Mouse (Mus musculus): ENCODE data around the gene Hadh. TPM values are rescaled to one million over a fixed set of nuclear protein-coding genes. Genes with fewer than 3 reads are reported as not detected.

Gene Hadh
- polyA plus RNA-seq, 1 experiment from 2014 or later: 113 TPM

DNA sequence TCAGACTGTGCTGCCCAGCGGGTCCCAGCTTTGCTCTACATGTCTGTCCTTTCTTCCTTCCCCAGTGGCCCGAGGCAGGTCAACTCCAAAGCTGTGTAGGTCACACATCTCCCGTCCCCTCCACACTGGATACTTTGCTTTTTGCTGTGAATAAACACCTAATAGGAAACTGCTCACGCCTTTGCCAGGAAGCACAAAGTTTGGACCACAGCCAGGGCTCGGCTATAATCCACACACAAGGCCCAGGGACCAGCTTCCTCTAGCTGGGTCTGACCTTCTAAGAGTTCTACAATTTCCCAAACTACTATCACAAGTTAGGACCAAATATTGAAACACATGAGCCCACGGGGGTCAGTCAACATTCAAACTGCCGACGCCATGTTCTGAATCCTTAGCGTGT, 27.2 kb upstream of the Hadh start:
- peaks cover 31% of the 10 kb centered on the region for H3K4me1 ChIP-seq
- H3K9me3 ChIP-seq: no peaks in the 10 kb centered on the region
- H3K4me3 ChIP-seq: no peak overlapping the region
- no peak overlapping the region for H3K27ac ChIP-seq
- no peak for DNase-seq (ENCODE audit: low spot score)
- peaks cover 6% of the 10 kb centered on the region; the same call in 1 of the 2 replicates for H3K36me3 ChIP-seq
- peaks cover 12% of the 10 kb centered on the region for H3K27me3 ChIP-seq (ENCODE audit: insufficient read depth, poor library complexity, severe bottlenecking)
- 77% methylated on average over 9 of the region's 9 CpGs for WGBS

DNA sequence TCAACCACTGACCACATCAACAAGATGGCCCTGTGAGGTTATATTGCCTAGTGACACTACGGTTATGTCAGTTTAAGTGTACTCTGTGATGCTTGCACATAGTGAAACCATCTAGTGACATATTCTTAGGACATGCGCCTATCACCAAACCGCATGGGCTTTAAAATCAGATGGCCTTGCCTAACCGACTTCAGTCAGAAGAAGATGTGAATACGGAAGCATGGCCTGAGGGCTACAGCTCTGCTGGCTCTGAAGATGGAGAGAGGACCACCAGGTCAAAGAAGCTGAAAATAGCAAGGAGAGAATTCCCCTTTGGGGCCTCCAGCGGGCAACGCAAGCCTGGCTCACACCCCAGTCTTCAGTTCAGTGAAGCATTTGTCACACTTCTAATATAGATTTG, 25.0 kb upstream of the Hadh start:
- Histone ChIP-seq H3K36me3 (peaks cover 6% of the 10 kb centered on the region; the same call in 1 of the 2 replicates), H3K4me3 (no peak overlapping the region), H3K9me3 (no peaks in the 10 kb centered on the region), H3K27ac (no peak overlapping the region), H3K27me3 (ENCODE audit: insufficient read depth, poor library complexity, severe bottlenecking) (peaks cover 7% of the 10 kb centered on the region), H3K4me1 (peaks cover 26% of the 10 kb centered on the region)
- WGBS: 87% methylated on average over 7 of the region's 7 CpGs
- DNase-seq (ENCODE audit: low spot score): no peak

DNA sequence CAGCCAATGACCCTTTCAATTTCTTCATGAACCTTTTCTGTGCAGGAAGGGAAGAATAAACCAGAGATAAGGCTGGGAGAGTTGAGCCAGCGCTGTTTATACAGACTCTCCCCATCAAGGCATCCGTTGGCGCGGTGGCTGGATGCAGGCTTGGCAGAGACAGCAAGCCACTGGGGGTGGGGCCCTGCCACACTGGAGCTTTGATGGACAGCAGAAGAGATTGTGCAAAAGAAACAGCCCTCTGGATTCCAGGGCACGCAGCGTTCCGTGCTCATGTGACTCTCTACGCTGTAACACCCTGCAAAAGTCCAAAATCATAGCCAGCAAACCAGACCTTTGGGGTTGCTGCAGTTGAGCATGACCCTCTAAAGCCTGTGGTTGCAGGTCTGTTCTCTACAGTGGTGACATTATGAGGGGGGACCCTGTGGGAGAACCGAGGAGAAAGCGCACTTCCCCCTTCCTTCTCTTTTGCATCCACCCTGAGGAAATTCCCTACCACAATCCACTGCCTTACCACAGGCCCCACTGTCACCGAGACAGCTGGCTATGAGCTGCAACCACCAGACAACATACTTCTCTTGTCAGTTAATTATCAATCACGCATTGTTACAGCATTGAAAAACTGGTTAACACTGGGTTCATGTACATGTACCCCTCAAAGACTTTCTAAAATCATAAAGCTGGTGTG, 23.8 kb upstream of the Hadh start:
- H3K36me3 ChIP-seq: peaks cover 8% of the 10 kb centered on the region; the same call in 1 of the 2 replicates
- H3K9me3 ChIP-seq: no peaks in the 10 kb centered on the region
- no peak overlapping the region for H3K4me3 ChIP-seq
- WGBS: 65% methylated on average over 12 of the region's 12 CpGs
- H3K27ac ChIP-seq: 0 out of 2 replicates have a peak overlapping the region, but pooled peaks have one; percentile 3
- no peak for DNase-seq (ENCODE audit: low spot score)
- no peaks in the 10 kb centered on the region; the same call in 1 of the 2 replicates for H3K27me3 ChIP-seq (ENCODE audit: insufficient read depth, poor library complexity, severe bottlenecking)
- H3K4me1 ChIP-seq: peaks cover 26% of the 10 kb centered on the region

DNA sequence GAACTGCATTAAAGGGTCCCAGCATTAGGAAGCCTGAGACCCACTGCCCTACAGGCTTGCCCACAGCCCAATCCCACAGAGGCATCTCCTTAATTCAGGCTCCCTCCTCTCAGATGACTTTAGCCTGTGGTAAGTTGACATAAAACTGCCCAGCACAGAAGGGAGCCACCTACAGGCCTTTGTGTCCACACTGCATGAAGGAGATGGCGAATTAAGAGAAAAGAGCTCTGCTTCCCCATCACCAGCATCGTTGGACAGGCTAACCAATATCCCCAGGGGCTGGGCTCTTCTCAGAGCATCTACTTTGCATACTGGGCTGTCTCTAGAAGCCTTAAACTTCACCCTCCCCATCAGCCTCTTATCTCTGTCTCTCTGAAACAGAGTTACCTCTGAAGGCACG, 22.6 kb upstream of the Hadh start:
- Histone ChIP-seq H3K27me3 (ENCODE audit: insufficient read depth, poor library complexity, severe bottlenecking) (no peaks in the 10 kb centered on the region; the same call in 1 of the 2 replicates), H3K4me3 (no peak overlapping the region), H3K27ac (no peak overlapping the region), H3K36me3 (peaks cover 10% of the 10 kb centered on the region; the same call in 1 of the 2 replicates), H3K9me3 (no peaks in the 10 kb centered on the region), H3K4me1 (peaks cover 26% of the 10 kb centered on the region)
- DNase-seq (ENCODE audit: low spot score): no peak
- WGBS: 39% methylated on average over 3 of the region's 3 CpGs

DNA sequence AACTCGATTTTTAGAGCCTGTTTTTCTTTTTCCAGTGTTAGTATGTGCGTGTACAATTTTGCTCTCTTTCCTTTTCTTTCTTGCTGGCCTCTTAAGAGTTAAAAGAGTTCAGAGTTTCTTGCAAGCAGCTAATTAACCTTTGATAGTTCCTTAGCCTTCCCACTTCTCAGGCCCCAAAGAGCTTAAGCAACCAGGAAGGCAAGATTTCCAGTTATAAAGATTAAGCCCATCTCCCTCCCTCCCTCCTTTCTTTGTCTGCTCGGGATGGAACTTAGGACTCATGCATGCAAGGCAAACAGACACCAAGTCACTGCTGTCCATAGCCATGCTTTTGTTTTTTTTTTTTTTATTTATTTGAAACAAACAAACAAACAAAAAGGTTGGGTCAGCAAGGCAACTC, 21.1 kb upstream of the Hadh start:
- peaks cover 26% of the 10 kb centered on the region for H3K4me1 ChIP-seq
- H3K36me3 ChIP-seq: peaks cover 7% of the 10 kb centered on the region; the same call in 1 of the 2 replicates
- H3K9me3 ChIP-seq: no peaks in the 10 kb centered on the region
- H3K4me3 ChIP-seq: no peak overlapping the region
- no peak overlapping the region for H3K27ac ChIP-seq
- no peaks in the 10 kb centered on the region for H3K27me3 ChIP-seq (ENCODE audit: insufficient read depth, poor library complexity, severe bottlenecking)
- no peak for DNase-seq (ENCODE audit: low spot score)
- WGBS: 73% methylated on average over 3 of the region's 3 CpGs

DNA sequence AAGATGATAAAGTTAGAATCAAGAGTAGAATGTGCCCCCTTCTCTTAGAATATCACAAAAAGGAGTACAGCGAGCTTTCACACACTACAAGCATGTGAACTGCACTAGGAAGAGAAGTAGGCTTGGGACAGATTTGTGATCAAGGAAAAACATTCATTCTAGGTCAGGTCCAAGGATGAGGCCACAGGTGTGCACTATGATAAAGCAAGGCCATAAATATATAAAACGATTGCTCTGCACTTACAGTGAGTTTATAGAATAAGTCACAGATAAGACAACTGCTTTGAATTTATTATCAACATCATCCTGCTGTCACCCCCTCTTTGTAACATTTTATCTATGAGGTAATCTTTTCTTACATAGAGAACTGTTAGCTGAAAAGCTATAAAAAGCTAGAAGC, 20.4 kb upstream of the Hadh start:
- H3K4me1 ChIP-seq: peaks cover 26% of the 10 kb centered on the region
- no peaks in the 10 kb centered on the region for H3K9me3 ChIP-seq
- H3K36me3 ChIP-seq: peaks cover 3% of the 10 kb centered on the region; the same call in 1 of the 2 replicates
- H3K27me3 ChIP-seq (ENCODE audit: insufficient read depth, poor library complexity, severe bottlenecking): no peaks in the 10 kb centered on the region
- DNase-seq (ENCODE audit: low spot score): no peak
- no peak overlapping the region for H3K27ac ChIP-seq
- no peak overlapping the region for H3K4me3 ChIP-seq
- 83% methylated on average over 2 of the region's 2 CpGs for WGBS

DNA sequence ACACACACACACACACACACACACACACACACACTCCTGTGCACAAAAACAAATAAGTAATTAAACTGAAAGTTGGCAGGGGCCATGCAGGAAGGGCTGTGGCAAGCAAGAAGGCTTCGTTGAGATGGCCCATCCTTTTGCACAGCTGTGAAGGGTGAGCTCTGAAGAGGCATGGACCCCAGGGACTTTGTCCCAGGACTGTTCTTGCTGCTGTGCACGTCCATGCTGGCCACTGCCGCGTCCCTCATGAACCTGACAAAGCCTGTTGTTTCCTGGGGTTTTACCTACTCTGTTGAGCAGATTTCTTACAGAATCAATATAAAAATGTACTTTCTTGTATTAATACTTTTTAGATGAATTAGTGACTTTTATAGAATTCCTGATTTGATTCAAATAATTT, 20.0 kb upstream of the Hadh start:
- H3K27ac ChIP-seq: no peak overlapping the region

DNA sequence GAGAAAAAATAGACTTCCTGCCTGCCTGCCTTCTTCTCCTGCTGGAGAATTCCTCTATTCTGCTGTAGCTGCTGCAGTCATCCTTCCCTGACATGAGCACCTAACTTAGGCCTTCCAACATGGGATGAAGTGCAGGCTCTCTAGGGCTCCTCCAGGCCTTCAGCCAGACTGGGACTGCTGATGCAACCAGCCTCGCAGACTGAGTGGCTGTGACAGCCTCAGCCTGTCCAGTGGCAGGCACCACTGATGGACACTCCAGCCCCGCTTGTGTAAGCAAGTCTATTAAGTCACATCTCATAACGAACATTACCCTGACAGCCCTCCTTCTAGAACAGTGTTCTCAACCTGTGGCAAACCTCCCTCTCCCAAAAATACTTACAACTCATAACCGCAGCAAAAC, 2.2 kb upstream of the Hadh start:
- H3K9me3 ChIP-seq: no peaks in the 10 kb centered on the region
- no peak overlapping the region for H3K27ac ChIP-seq
- no peak overlapping the region for H3K4me3 ChIP-seq
- 76% methylated on average over 4 of the region's 4 CpGs for WGBS
- H3K36me3 ChIP-seq: no peaks in the 10 kb centered on the region
- H3K27me3 ChIP-seq (ENCODE audit: insufficient read depth, poor library complexity, severe bottlenecking): no peaks in the 10 kb centered on the region
- DNase-seq (ENCODE audit: low spot score): no peak
- peaks cover 27% of the 10 kb centered on the region for H3K4me1 ChIP-seq

More for the DNA sequence above, 20.0 kb upstream of the Hadh start:
- Histone ChIP-seq H3K27me3 (ENCODE audit: insufficient read depth, poor library complexity, severe bottlenecking) (no peaks in the 10 kb centered on the region), H3K9me3 (no peaks in the 10 kb centered on the region), H3K36me3 (peaks cover 3% of the 10 kb centered on the region; the same call in 1 of the 2 replicates), H3K4me1 (peaks cover 22% of the 10 kb centered on the region), H3K4me3 (no peak overlapping the region)
- WGBS: 85% methylated on average over 4 of the region's 4 CpGs
- no peak for DNase-seq (ENCODE audit: low spot score)

DNA sequence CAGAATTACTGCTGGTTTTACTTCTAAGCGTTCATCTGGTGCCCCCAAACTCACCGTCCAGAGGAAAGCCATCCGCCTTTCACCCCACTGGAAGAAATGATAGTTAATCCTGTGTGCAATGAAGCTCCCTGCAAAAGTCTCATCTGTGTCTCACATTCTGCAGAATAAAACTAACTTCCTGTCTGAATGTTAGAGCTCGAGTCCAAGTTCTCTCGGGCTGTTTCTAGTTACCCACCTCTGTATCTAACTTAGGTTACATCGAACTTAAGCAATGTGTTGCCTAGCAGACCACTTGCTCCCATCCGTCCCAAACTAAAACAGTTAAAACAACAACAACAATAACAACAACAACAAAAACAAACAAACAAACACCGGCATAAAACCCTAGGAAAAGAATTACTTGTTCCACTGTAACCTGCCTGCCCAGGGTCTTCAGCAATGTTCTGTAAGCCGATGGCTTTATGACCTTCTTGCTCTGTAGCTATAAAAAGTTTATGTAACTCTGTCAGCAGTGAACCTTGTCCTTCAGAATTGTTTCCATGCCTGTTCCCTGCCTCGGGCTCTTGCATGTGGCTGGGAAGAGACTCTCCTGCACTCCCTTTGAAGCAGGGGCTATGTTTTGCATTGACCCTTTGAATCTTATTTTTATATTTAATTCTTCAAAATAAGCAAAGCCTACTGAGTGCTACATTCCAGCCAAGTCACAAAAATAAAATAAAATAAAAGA, 636 bp upstream of the Hadh start:
- peaks cover 34% of the 10 kb centered on the region for H3K4me1 ChIP-seq
- DNase-seq (ENCODE audit: low spot score): no peak
- peak overlapping the region; percentile 95 for H3K27ac ChIP-seq
- H3K4me3 ChIP-seq: peak overlapping the region; percentile 90
- 52% methylated on average over 10 of the region's 10 CpGs for WGBS
- peaks cover 5% of the 10 kb centered on the region for H3K36me3 ChIP-seq
- H3K27me3 ChIP-seq (ENCODE audit: insufficient read depth, poor library complexity, severe bottlenecking): no peaks in the 10 kb centered on the region
- no peaks in the 10 kb centered on the region for H3K9me3 ChIP-seq

DNA sequence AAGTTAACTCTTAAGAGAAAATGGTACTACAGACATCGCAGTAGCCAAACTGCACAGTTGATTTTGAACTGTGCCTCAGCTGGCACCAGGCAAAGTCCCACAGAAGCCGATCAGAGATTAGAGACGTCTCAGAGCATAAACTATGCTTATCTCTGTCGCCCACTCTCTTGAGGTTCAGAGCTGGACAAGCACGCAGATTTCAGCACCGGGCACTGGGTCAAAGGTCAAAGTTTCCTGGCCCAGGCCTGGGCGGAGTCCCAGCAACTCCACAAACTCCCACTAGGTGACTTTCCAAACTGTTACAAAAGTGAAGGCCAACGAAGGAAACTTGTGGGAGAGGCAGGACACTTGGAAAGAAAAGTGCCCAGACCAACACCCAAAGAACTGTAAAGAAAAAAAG, 744 bp downstream of the Hadh start:
- peak; percentile 89 for DNase-seq (ENCODE audit: low spot score)
- peaks cover 15% of the 10 kb centered on the region for H3K36me3 ChIP-seq
- 4% methylated on average over 8 of the region's 8 CpGs for WGBS
- H3K9me3 ChIP-seq: no peaks in the 10 kb centered on the region
- peak overlapping the region; percentile 90 for H3K4me3 ChIP-seq
- H3K4me1 ChIP-seq: peaks cover 48% of the 10 kb centered on the region
- peak overlapping the region; percentile 95 for H3K27ac ChIP-seq
- no peaks in the 10 kb centered on the region for H3K27me3 ChIP-seq (ENCODE audit: insufficient read depth, poor library complexity, severe bottlenecking)

DNA sequence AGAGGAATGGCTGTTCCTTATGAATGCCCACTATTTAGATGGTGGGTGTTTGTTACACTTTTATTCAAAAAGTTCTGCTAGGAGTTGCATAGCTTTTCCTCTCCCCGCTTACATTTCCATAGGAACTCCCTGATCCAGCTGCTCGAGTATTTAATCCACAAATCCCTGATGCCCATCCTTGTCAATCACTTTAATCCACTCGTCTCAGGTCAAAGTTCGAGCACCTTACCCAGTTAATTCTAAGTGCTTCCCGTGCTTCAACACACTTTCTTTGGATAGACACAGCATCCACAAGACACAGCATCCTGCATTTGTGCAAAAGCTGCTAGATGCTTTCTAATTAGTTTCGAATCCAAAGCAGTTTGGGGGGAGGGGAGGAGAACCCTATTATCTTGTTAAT, 1.5 kb downstream of the Hadh start:
- no peak overlapping the region for H3K27ac ChIP-seq
- WGBS: 65% methylated on average over 6 of the region's 6 CpGs
- H3K27me3 ChIP-seq (ENCODE audit: insufficient read depth, poor library complexity, severe bottlenecking): no peaks in the 10 kb centered on the region
- H3K4me1 ChIP-seq: peaks cover 56% of the 10 kb centered on the region
- no peak for DNase-seq (ENCODE audit: low spot score)
- H3K4me3 ChIP-seq: peak overlapping the region; percentile 90
- H3K36me3 ChIP-seq: peaks cover 15% of the 10 kb centered on the region
- H3K9me3 ChIP-seq: no peaks in the 10 kb centered on the region

DNA sequence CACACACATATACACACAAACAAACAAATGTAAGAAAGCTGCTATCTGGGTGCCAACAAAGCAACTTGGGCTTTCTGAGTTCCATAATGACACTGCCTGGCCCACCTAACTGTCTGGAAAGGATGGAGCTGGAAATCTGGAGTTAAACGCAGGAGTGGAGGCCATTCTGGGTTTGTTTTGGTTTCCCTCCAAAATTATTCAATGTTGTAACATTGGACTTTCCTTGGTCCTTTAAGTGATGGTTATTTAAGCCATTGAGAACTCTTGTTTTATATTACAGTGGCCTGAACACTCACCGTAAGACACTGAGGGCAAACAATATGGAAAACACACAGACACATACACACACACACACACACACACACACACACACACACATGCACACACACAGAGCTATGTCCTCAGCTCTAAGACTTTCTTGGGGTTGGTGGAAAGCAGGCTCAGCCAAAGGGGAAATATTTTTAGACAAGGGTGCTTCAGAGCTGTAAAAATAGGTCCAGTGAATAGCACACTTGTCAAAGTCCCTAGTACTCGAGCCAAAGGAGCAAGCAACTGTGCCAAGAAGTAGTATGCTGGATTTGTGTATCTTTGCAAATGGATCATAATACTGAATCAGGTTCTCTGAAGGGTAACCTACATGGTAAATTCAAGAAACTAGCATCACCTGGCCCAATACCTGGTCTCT, 5.4 kb downstream of the Hadh start:
- H3K36me3 ChIP-seq: peaks cover 46% of the 10 kb centered on the region
- H3K27me3 ChIP-seq (ENCODE audit: insufficient read depth, poor library complexity, severe bottlenecking): no peaks in the 10 kb centered on the region
- 0 out of 2 replicates have a peak overlapping the region, but pooled peaks have one; percentile 6 for H3K27ac ChIP-seq
- H3K9me3 ChIP-seq: no peaks in the 10 kb centered on the region
- WGBS: 72% methylated on average over 3 of the region's 3 CpGs
- DNase-seq (ENCODE audit: low spot score): no peak
- H3K4me1 ChIP-seq: peaks cover 49% of the 10 kb centered on the region
- H3K4me3 ChIP-seq: no peak overlapping the region

DNA sequence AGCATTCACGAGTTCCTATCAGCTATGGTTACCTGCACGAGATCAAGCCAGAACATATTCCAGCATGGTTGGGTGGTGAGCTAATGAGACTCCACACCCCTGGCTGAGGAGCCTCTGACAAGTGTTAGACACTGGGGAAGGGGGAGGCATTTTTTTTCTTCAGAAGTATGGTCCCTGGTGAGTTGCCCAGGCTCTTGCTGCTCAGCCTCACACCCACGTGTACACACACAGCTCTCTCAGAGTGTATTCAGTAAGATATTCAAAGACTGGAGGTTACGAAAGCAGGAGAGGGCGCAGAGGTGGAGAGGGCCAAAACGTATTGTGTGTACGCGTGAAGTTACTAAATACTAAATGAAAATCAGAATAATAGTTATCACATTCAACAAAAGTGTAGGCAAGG, 6.4 kb downstream of the Hadh start:
- 78% methylated on average over 8 of the region's 8 CpGs for WGBS
- H3K4me3 ChIP-seq: no peak overlapping the region
- H3K36me3 ChIP-seq: peaks cover 56% of the 10 kb centered on the region
- H3K4me1 ChIP-seq: peaks cover 44% of the 10 kb centered on the region
- H3K9me3 ChIP-seq: no peaks in the 10 kb centered on the region
- H3K27ac ChIP-seq: no peak overlapping the region
- no peaks in the 10 kb centered on the region for H3K27me3 ChIP-seq (ENCODE audit: insufficient read depth, poor library complexity, severe bottlenecking)
- DNase-seq (ENCODE audit: low spot score): no peak

Data from heart, embryonic 10.5 days (tissue).